Mouse (Mus musculus): ENCODE measurements around the gene Grasp.
A peak's percentile ranks its signal among the peaks of the same experiment; 100 is the strongest.

The Grasp gene

GRCm38 (mm10) chr15:101277351-101277899 lies 53.4 kb downstream of the Grasp start:
- DNase-seq, result peak; percentile 64

- no peak for DNase-seq
Observed at GRCm38 (mm10) chr15:101278589-101278988, 54.6 kb downstream of the Grasp start.

- DNase-seq, result no peak
Observed at GRCm38 (mm10) chr15:101279430-101279999, 55.5 kb downstream of the Grasp start.

All from embryo, embryonic 11 days (tissue).